Mouse (Mus musculus) splenic B cell, adult 2 months (primary cell): ENCODE results near the gene Snx6.
A peak's percentile ranks its signal among the peaks of the same experiment; 100 is the strongest.
"Not testable (repeated sequence)": the region's sequence is repeated elsewhere in the genome, so short reads cannot be mapped to it uniquely, and the experiment has no call there.

Source experiments
- DNase-seq: peaks from one replicate; pipeline ENCODE4 v3.0.0-alpha.2; 2011; ENCODE audit warnings: low read depth, low spot score
- H3K27me3 ChIP-seq: 2 replicates; pipeline ENCODE4 v1.6.1; 2012; ENCODE audit warnings: mild to moderate bottlenecking, low read length, moderate library complexity, mixed read lengths; ENCODE audit not compliant: control insufficient read depth, poor library complexity, insufficient read depth, severe bottlenecking
- H3K36me3 ChIP-seq: 2 replicates; pipeline ENCODE4 v1.6.1; 2012; ENCODE audit warnings: mild to moderate bottlenecking, low read length, moderate library complexity, mixed read lengths; ENCODE audit not compliant: control insufficient read depth, poor library complexity, insufficient read depth, severe bottlenecking

The Snx6 gene

DNA sequence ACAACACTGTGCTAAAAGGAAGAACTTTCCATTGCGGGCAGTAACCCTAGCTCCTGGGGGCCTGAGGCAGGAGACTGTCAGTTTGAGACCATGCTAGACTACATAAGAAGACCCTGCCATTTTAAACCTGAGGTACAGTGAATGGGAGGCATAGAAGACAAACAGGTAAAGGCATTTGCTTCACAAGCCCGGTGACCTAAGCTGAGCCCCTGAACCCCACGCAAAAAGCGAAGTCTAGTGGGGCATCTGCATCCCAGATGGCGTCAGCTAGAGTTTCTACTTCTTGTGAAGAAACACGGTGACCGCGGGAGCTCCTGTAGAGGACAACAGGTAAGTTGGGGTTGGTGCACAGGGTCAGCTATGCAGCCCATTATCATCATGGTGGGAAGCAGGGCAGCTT, 46.9 kb downstream of the Snx6 start:
- no peak for DNase-seq
- Histone ChIP-seq H3K36me3 (peaks cover 9% of the 10 kb centered on the region), H3K27me3 (no peaks in the 10 kb centered on the region)

DNA sequence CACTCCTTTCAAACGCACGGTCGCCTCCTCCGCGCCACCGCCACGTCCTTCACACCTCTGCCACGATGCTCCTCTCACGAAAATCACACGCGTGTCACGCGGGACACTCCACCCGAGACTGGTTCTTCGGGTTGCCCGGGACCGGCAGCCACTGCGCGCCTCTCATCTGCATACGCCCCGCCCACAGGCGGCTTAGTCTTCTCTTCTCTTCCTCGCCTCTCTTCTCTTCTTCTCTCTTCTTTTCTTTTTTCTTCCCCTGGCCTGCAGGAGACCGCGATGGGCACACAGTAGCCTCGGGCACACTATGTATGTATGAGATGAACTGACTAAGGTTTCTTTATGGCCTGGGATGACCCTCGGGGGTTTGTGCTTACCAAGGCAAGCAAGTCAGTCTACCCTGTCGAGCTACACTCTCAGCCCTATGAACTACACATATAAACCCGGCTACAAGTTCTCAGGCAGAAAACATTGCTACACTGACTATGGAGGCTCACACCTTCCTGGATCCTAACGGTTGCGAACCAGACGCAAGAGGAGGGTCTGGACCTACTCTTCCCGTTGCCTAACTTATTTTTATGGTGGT, 56.8 kb downstream of the Snx6 start:
- not testable (repeated sequence) for H3K27me3 ChIP-seq, DNase-seq, H3K36me3 ChIP-seq

DNA sequence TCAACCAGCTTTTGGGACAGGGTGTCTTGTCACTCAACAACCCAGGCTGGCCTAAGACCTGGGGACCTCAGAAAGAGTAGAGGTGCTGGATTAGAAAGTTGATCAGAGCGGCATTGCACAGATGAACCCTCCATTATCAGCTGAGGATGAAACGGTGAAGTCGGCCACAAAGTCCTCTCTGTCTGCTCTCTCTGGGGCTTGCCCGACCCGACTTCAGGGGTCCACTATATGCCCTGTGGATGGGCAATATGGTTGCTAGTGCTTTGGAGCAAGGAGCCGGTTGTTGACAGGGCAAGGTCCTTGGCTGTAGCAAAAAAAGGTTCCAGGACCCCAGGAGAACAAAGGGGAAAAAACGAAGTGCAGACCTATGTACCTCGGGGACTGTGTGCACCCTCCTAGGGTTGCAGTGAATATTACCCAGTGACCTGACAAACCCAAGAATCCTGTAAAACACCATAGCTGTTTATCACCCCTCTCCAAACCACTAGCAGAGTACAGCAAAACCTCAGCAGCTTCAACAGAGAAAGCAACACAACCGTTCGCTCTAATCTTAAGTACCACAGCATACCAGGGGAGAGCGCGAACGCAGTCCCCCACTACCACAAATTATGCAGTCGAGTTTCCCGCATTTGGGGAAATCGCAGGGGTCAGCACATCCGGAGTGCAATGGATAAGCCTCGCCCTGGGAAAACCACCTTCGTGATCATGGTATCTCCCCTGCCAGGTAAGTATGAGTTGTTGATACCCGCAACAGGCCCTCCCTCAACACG, 57.4 kb downstream of the Snx6 start:
- DNase-seq, H3K36me3 ChIP-seq, H3K27me3 ChIP-seq: not testable (repeated sequence)

DNA sequence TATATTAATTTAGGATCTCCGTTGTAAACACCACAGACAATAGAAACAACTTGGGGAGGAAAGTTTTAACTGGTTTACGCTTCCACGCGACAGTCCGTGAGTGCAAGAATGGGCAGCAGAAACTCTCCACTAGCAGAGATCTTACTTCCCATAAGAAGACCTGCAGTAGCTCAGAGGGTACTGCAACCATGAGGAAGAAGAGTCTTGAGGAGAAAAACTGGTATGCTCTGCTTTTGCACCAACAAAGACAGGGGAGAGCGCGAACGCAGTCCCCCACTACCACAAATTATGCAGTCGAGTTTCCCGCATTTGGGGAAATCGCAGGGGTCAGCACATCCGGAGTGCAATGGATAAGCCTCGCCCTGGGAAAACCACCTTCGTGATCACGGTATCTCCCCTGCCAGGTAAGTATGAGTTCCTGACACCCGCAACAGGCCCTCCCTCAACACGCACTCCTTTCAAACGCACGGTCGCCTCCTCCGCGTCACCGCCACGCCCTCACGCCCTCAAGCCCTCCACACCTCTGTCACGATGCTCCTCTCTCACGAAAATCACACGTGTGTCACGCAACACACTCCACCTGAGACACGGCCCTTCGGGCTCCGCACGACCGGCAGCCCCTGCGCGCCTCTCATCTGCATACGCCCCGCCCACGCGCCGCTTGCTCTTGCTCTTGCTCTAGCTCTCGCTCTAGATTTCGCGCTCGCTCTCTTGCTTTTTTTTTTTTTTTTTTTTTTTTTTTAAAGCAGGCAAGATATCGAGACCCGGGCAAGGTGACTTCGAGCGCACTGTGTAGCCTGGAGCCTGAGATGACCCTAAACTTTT, 61.0 kb downstream of the Snx6 start:
- DNase-seq, H3K27me3 ChIP-seq, H3K36me3 ChIP-seq: not testable (repeated sequence)

GRCm38 (mm10) chr12:54729140-54730059, 66.1 kb downstream of the Snx6 start:
- not testable (repeated sequence) for H3K36me3 ChIP-seq, DNase-seq, H3K27me3 ChIP-seq

DNA sequence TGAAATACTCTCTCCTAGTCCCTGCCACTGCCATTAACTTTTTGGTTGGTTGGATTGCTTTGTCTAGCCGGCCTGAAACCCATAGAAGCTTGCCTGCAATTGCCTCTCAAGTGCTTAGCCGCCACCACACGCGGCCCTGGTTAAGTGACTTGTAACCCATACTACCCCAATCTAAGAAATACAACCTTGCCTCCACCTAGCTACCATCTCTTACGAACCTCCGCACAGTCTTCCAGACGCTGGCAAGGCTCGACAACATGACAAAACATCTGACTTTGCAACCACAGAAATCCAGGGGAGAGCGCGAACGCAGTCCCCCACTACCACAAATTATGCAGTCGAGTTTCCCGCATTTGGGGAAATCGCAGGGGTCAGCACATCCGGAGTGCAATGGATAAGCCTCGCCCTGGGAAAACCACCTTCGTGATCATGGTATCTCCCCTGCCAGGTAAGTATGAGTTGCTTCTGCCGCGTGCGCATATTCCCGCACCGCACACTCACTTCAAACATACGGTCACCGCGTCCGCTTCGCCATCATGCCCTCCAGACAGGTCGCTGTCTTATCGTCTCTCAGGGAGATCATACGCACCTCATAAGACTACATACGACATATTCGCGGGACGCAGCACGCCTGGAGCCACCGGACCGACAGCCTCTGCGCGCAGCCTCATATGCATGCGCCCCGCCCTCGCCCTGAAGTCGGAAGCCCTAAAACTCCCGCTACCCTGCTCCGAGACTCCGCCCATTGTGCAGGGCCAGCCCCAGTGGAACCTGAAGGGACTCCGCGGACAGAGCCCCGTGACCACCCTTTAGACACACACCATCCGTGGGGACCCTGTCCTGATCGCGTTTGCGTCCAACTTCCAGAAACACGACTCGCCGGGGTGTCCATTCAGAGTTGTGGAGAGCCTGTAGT, 76.4 kb downstream of the Snx6 start:
- DNase-seq, H3K27me3 ChIP-seq, H3K36me3 ChIP-seq: not testable (repeated sequence)

DNA sequence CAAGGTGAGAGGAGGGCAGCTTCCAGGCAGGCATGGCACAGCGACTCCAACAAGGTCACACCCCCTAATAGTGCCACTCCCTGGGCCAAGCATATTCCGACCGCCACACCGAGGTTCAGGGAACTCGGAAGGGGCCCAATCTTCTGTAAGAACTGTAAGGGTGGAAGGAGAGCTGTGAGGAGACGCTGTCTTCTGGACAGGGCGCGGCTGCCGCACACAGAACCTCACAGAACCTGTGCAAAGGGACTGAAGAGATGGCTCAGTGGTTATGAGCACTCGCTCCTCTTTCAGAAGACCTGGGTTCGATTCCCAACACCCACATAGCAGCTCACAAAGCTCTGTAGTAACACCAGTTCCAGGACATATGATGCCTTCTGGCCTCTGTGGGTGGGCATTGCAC, 78.0 kb downstream of the Snx6 start:
- not testable (repeated sequence) for H3K36me3 ChIP-seq, DNase-seq, H3K27me3 ChIP-seq

GRCm38 (mm10) chr12:54713822-54714626, 81.5 kb downstream of the Snx6 start:
- not testable (repeated sequence) for H3K27me3 ChIP-seq, H3K36me3 ChIP-seq, DNase-seq

- not testable (repeated sequence) for DNase-seq, H3K36me3 ChIP-seq, H3K27me3 ChIP-seq
These were observed 85.0 kb downstream of the Snx6 start for GRCm38 (mm10) chr12:54710494-54710879.

- DNase-seq, H3K36me3 ChIP-seq, H3K27me3 ChIP-seq: not testable (repeated sequence)
These were observed 85.6 kb downstream of the Snx6 start for GRCm38 (mm10) chr12:54709691-54710493.

DNA sequence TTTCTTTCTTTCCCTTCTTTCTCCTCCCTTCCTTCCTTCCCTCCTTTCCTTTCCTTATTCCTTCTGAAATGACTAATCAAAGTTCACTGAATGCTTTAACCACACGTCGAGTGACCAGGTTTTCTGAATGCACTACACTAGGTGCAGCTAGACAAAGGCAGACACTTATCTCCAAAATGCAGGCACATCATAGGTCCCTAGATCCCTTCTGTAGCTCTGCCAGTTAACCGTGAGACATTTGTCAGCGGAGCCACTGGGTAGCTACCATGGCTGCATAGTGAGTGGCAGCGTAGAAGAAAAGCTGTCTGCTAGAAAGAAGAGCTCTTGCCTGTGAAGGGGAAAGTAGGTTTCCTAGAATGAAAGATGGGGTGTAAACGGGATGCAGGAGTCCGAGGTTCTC, 96.1 kb downstream of the Snx6 start:
- no peaks in the 10 kb centered on the region for H3K36me3 ChIP-seq
- no peak for DNase-seq
- H3K27me3 ChIP-seq = no peaks in the 10 kb centered on the region; the same call in 1 of the 2 replicates

DNA sequence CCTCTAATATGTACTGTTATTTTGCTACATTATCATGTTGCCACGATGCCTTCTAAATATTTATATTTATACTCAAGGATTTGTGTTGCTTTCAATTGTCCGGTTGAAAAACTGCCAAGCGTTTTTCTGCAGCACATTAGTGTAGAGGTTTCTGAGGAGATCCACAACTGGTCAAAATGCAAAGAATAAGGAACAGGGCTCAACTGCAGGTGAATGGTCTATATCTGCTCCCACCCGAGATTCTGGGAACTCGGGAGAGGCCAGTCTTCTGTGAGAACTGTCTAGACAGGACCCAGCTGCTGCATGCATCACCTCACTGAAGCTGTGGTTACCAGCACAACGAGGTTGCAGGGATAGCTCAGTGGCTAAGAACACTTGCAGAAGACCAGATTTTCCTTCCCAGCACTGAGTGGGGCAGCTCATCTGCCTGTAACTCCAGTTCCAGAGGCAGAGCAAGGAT, 97.7 kb downstream of the Snx6 start:
- Histone ChIP-seq H3K27me3 (no peaks in the 10 kb centered on the region; the same call in 1 of the 2 replicates), H3K36me3 (no peaks in the 10 kb centered on the region)
- peak; percentile 33 for DNase-seq
